Mouse (Mus musculus): ENCODE data around the gene Lyrm1.

GRCm38 (mm10) chr7:119965651-119966395 is 70.2 kb downstream of the Lyrm1 start:
- TF ChIP-seq EP300 (IDR thresholded peaks at IDR 0.05; ENCODE audit: low read depth) (no peak), CTCF (IDR thresholded peaks at IDR 0.05; ENCODE audit: low read depth) (no peak)
